Mouse (Mus musculus): ENCODE data around the gene Men1.
"Not testable (repeated sequence)": the region's sequence is repeated elsewhere in the genome, so short reads cannot be mapped to it uniquely, and the experiment has no call there.

- TF ChIP-seq CTCF (conservative IDR thresholded peaks at IDR 0.05; ENCODE audit: low read length); NANOG (IDR thresholded peaks at IDR 0.05; ENCODE audit: borderline replicate concordance, low read length); POU5F1 (IDR thresholded peaks at IDR 0.05; ENCODE audit: borderline replicate concordance, low read length): not testable (repeated sequence)
These were observed 23.0 kb upstream of the Men1 start for GRCm38 (mm10) chr19:6311783-6312182.

Data from E14TG2a.4 (cell line).